Mouse (Mus musculus) heart, postnatal 25 days (tissue): ENCODE results near the gene Rassf3. TPM values are rescaled to one million over a fixed set of nuclear protein-coding genes. Genes with fewer than 3 reads are reported as not detected.
A peak's percentile ranks its signal among the peaks of the same experiment; 100 is the strongest.

ENCODE experiments used
- DNase-seq: peaks from one replicate; pipeline ENCODE4 v3.0.0; 2022; ENCODE audit warnings: low spot score
- intact Hi-C: fragments of 180-260 bp; cut with DNase I; formaldehyde crosslinking; loops from one replicate; pipeline ENCODE4 v1.15.1; 2025
- total RNA-seq, 2 experiments: library from RNA; stranded (reverse); gene quantifications; 2 replicates each; pipeline ENCODE4 v1.2.3; 2021

Gene Rassf3
- total RNA-seq, 2 experiments from 2014 or later, result 146 to 157 TPM

DNA sequence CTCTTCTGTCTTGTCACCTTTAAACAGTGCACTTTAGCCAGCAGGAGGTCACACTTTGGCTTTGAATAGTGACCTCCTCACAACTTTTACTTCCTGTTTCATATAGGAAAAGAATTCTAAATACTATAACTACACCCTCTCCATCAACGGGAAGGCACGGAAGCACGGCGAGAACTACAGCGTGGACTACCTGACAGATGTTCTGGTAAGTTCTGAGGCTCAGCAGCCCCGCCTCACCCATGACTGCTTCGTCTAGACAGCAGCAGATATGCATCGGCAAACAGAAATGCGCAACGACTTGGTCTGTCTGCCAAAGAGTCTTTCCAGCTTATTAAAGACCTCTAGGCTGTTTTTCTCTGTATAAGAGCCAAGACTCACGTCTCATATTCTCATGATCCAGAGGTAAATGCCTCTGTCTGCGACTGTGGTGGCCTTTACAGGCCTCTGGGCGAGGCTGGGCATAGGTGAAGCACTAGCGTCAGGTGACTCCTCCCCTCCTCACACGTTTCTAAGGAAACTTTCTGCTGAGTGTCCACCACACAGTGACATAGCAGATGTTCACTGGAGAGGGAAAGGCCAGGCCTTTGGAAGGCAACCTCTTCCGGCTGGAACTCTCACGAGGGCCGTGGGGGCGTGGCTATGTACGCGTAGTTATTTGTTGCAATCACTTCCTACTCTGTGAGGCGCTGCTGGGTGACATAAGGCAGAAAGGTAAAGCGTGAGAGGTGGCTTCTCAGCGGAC is 99.4 kb downstream of the Rassf3 start:
- intact Hi-C loops, result no loop called here
- no peak for DNase-seq

DNA sequence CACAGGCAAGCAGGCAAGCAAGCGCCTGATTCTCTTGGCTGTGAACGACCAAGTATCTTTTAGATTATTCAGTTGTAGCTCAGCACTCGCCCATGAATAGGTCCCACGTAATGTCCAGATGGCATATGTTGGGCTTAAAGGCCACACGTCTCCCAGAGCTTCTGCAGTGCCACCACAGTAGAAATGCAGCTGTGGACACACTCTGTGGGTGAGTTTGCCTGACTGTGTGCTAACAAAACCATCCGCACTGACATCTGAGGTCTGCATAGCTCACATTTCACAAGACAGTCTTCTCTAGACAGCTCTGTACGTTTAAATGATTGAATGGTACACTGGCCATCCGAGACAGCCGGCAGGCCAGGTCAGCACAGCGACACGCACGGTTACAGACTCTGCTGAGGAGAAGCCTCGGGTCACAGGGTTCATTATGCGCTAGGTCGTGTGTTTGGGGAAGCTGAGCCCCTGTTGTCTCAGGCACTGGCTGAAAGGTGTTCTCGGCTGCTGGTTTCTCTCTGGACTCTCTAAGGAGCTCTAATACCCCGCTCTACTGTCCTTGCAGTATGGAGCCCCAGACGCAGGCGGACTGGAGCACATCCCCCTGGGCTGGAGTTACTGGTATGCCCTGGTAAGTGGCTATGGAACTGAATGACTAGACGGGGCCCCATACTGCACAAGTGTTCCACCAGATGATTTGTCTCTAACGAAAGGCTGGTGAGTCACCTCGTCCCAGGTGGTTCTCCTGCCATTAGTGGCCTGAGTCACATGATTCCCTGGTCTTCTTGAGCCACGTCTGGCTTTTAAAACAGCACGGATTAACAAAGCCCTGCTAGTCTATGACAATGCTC is 100.3 kb downstream of the Rassf3 start:
- intact Hi-C loops, result no loop called here
- DNase-seq, result no peak

GRCm38 (mm10) chr10:121374693-121375620 is 101.2 kb downstream of the Rassf3 start:
- DNase-seq, result no peak
- intact Hi-C loops, result no loop called here

- DNase-seq, result no peak
- intact Hi-C loops, result no loop called here
Observed at GRCm38 (mm10) chr10:121374013-121374412, 102.1 kb downstream of the Rassf3 start.

DNA sequence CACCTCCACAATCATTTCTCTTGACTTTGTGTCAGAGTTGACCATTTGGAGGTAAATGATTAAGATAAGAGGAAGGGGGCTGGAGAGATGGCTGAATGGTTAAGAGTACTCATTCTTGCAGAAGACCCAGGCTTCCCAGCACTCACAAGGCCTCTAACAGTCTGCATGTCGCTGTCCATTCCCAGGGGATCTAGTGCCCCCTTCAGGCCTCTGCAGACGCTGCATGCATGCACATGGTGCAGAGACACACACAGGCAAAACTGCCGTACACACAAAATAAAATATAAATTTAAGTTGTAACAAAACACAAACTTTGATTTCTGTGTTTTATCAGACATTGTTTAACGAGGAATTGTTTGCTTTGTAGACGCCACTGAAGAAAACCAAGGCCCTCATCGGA is 105.4 kb downstream of the Rassf3 start:
- intact Hi-C loops, result no loop called here
- DNase-seq, result no peak

DNA sequence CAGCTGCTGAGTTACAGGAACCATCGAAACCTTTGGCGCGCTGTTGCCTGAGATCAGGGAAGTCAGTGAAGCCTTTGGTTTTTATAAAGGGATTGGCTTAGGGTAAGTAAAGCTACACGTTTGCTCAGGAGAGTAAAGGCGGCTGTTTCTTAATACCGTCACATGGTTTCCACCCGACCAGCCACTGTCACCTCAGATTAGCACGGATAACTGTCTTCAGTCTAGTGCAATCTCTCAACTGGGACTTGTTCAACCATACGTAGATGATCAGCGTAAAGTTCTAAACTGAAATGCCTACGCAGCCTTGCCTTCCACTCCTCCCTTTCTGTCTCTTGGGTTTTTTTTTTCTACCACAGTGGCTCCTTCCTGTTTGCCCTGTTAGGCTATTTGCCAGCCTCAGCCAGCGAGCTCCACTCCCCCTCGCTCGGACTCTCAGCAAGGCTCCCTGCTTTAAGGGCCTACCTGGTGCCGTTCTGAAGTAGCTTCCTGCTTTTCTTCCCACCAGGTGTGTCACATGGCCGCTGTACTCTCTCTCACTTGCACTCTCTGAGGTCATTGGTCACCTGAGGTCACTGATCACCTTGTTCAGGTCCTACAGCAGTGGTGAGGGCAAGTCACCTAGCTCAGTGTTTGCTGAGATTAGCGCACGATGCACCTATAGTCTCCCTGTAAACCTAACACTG is 107.2 kb downstream of the Rassf3 start:
- DNase-seq, result no peak
- intact Hi-C loops, result no loop called here

DNA sequence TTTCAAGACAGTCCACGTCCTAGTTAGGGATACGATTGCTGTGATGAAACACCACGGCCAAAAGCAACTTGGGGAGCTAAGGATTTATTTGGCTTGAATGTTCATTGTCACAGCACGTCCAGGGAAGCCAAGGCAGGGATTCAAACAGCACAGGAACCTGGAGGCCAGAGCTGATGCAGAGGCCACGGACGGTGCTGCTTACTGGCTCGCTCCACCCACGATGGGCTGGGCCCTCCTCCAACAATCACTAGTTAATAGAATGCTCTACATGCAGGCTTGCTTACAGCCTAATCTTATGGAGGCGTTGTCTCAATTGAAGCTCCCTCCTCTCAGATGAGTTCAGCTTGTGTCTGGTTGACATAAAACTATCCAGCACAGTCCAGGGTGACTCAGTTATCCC is 108.4 kb downstream of the Rassf3 start:
- DNase-seq, result no peak
- intact Hi-C loops, result no loop called here

- no peak for DNase-seq
- intact Hi-C loops, result no loop called here
Observed at GRCm38 (mm10) chr10:121367271-121367670, 108.9 kb downstream of the Rassf3 start.

DNA sequence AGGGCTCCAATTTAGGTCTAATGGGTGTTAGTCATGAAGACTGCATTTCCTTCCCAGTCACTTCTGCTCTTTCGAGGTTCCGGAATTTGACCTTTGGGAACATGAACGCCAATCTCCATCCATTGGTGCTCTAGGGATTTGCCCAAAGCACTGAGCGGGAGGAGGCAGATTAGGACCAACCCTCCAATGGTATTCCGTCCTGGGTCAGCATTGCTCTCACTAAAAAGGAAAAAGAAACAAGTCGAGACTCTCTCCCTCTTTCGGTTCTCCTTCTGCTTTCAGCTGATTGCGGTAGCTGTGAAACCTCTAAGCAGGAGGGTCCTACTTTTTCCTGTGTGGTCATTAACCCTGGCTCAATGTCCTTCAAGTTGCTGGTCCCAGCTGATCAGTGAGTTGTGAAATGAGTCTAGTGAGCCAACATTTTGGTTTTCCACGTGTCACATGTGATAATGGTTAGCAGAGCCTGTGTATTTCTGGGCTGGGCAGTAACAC is 110.3 kb downstream of the Rassf3 start:
- no peak for DNase-seq
- intact Hi-C loops, result no loop called here

- peak; percentile 67 for DNase-seq
- intact Hi-C loops, result no loop called here
Observed at GRCm38 (mm10) chr10:121364801-121365564, 111.2 kb downstream of the Rassf3 start, which contains the start of gene Gns. Gns (plus strand) TSS chr10:121365090.

- intact Hi-C loops, result no loop called here
Observed at GRCm38 (mm10) chr10:121364306-121364705, 111.8 kb downstream of the Rassf3 start.

DNA sequence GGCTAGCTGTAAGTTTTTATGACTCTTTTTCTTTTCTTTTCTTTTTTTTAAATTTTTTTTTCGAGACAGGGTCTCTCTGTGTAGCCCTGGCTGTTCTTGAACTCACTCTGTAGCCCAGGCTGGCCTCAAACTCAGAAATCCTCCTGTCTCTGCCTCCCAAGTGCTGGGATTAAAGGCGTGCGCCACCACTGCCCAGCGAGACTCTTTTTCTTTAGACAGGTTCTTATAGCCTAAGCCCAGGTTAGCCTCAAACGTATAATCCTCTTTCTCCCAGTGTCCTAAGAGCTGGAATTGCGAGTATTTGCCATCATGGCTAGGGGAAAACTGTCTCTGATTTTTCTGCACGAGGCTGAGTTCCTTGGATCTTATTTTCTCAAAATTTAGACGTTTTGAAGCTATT is 112.9 kb downstream of the Rassf3 start:
- DNase-seq, result no peak
- intact Hi-C loops, result no loop called here

More at GRCm38 (mm10) chr10:121364306-121364705, 111.8 kb downstream of the Rassf3 start:
- no peak for DNase-seq

DNA sequence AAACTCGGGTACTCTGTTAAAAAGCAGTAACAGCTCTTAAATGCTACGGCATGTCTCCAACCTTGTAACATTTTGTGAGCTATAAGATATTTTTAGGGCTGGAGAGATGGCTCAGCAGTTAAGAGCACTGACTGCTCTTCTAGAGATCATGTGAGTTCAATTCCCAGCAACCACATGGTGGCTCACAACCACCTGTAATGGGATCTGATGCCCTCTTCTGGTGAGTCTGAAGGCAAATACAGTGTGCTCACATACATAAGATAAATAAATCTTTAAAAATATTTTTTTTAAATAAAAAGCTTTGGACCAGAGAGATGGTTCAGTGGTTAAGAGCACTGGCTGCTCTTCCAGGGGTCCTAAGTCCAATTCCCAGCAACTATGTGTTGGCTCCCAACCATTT is 115.8 kb downstream of the Rassf3 start:
- intact Hi-C loops, result no loop called here
- DNase-seq, result no peak

Other genes with a start within 250 kb of the Rassf3 start
- gene Tbc1d30, start 125.1 kb downstream of the Rassf3 start, total RNA-seq, result 1 to 10 TPM; 2.0 to 3.0 TPM
- 10 to 100 TPM; 67.8 to 72.4 TPM for gene Gns, start 111.3 kb downstream of the Rassf3 start, total RNA-seq
- 10 to 100 TPM; 16.7 to 20.4 TPM for gene Tbk1, start 110.4 kb upstream of the Rassf3 start, total RNA-seq
- gene Xpot, start 150.0 kb upstream of the Rassf3 start, total RNA-seq, result 10 to 100 TPM; 24.3 to 24.7 TPM
- gene D930020B18Rik, start 165.2 kb upstream of the Rassf3 start, total RNA-seq, result not detected